Mouse (Mus musculus) cerebellum, adult 2 months (tissue): ENCODE data around the gene 5330417C22Rik. TPM values are rescaled to one million over a fixed set of nuclear protein-coding genes. Genes with fewer than 3 reads are reported as not detected.

Experiments used
- DNase-seq, 2 experiments: peaks; one replicate each; pipeline ENCODE4 v3.0.0; 2021
- H3K27ac ChIP-seq: fragments of 200-500 bp; 2 replicates; pipeline ENCODE4 v1.5.1; 2012; ENCODE audit warnings: low read length, control low read depth, inconsistent platforms; ENCODE audit not compliant: insufficient read depth
- H3K27me3 ChIP-seq: fragments of 200-500 bp; 2 replicates; pipeline ENCODE4 v1.6.1; 2012; ENCODE audit warnings: inconsistent platforms, mild to moderate bottlenecking, low read length, moderate library complexity; ENCODE audit not compliant: control insufficient read depth, insufficient read depth
- H3K4me1 ChIP-seq: fragments of 200-500 bp; 2 replicates; pipeline ENCODE4 v1.6.1; 2011; ENCODE audit warnings: low read length; ENCODE audit not compliant: control insufficient read depth, insufficient read depth
- H3K4me3 ChIP-seq: fragments of 200-500 bp; replicated peaks from 2 replicates; pipeline ENCODE3; 2011; ENCODE audit warnings: mild to moderate bottlenecking, low read depth, low read length, control low read depth; ENCODE audit not compliant: insufficient read depth
- CTCF ChIP-seq: fragments of 200-500 bp; IDR thresholded peaks from 2 replicates; pipeline ENCODE4 v1.5.1; 2011; ENCODE audit warnings: low read depth, mild to moderate bottlenecking, control low read depth, low read length, moderate library complexity, borderline replicate concordance; ENCODE audit not compliant: insufficient read depth
- POLR2A ChIP-seq: fragments of 200-500 bp; IDR thresholded peaks from 2 replicates; pipeline ENCODE4 v1.6.1; 2011; ENCODE audit warnings: low read length, control low read depth, borderline replicate concordance; ENCODE audit not compliant: insufficient read depth
- WGBS: fragments of 180-500 bp; shearing (Covaris S2); methylation state at CpG from one replicate; pipeline ENCODE4 v1.1.7; 2018; 5-methylcytosine and 5-hydroxymethylcytosine counted together
- polyA plus RNA-seq: library from polyadenylated mRNA; depleted of rRNA; stranded (reverse); fragments of >200 nt; gene quantifications from 2 replicates; pipeline ENCODE4 v1.2.3, GENCODE M21; 2012

Gene 5330417C22Rik
- polyA plus RNA-seq, 1 experiment: 5.4 TPM

DNA sequence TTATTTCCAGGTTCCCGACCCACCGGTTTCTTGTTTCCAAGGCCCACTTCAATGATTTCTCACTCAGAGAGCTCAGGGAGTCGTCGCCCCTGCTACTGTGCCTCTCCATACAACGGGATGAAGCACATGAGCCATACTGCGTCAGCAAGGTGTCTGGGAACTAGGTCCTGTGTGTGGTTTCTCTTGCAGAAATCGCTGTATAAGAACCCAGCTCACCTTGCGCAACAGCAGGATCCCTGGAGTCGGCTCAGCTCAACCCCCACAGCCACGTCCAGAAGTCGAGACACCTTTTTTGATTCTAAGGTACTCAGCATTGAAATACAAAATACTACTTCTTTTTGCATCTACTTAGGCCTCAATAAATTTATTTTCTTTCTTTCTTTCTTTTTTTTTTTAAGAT, 6.0 kb upstream of the 5330417C22Rik start:
- Histone ChIP-seq H3K27me3 (no peaks in the 10 kb centered on the region), H3K4me3 (no peak overlapping the region), H3K4me1 (no peaks in the 10 kb centered on the region), H3K27ac (no peak overlapping the region)
- no peak for DNase-seq
- WGBS: 84% methylated on average over 11 of the region's 11 CpGs
- TF ChIP-seq CTCF (no peak), POLR2A (no peak)

DNA sequence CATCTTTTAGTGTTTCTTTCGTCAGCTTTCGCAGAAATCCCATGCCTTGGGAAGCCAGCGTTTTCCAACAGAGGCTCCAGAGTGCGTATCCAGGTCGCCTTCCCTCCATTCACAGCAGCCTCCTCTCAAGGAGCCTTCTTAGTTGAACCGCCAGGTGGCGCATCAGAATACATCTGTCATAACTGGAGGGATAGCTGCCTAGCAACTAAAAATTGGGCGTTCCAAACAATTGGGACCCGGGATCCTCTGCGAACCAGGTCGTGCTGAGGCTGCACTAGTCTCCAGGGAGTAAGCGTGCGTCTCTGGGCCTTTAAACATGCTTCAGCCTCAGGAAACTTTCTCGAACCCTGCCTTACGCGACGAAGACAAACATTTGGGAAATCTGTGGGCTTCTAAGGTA, 967 bp upstream of the 5330417C22Rik start:
- peak; percentile 82 to 86 for DNase-seq
- Histone ChIP-seq H3K4me1 (no peaks in the 10 kb centered on the region), H3K27ac (no peak overlapping the region), H3K4me3 (peak overlapping the region; percentile 32), H3K27me3 (no peaks in the 10 kb centered on the region)
- 3% methylated on average over 17 of the region's 17 CpGs for WGBS
- TF ChIP-seq POLR2A (no peak), CTCF (peak; percentile 73)

DNA sequence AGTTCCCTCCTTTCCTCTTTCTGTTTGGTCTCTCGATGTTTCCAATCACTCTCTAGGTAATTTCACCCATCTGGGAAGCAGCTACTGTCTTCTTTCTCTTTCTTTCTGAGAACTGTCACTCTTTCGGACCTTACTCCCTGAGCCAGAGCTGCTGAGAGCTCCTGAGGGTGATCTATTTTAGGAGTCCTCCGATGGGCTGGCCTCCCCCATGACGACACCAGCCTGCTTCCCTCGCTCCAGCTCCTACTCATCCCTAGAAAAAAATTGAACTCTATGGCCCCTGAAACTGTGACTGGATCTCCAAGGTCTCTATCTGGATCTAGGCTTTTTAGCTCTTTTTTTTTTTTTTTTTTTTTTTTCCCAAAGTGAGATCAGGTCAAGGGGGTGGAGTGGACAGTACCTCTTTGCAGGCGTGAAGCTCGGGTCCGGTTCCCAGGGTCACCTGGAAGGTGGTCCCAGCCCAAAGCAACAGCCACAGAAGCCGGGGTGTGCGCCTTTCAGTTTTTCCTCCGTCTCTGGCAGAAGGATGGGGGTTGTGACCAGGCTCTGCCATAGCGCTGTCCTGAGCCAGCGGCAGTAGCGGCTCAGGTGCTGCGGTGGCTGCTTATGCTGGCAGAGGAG, 330 bp downstream of the 5330417C22Rik start:
- no peak overlapping the region for H3K27ac ChIP-seq
- TF ChIP-seq CTCF: no peak
- TF ChIP-seq POLR2A: no peak
- 8% methylated on average over 15 of the region's 15 CpGs for WGBS
- no peaks in the 10 kb centered on the region for H3K27me3 ChIP-seq
- DNase-seq: no peak
- H3K4me3 ChIP-seq: peak overlapping the region; percentile 63
- H3K4me1 ChIP-seq: no peaks in the 10 kb centered on the region

DNA sequence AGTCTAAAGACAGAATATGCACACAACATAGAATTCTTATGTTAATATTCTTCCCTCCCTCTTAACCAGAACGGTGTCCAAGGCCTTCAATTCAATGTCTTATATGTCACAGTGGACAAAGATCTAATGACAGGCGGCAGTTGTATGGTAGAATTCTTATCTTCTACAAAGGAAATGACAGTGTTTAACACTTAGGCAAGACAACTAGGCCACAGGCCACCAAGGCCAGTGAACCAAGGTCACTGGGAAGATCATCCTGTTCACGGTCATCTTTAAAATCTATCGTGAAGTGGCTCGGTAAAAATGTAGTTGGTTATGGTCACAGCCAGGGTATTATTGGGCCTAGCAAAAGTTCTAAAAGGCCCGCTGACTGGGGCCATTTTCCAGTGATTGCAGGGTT, 2.4 kb downstream of the 5330417C22Rik start, which contains the start of gene 1700013F07Rik:
Gene 1700013F07Rik (plus strand): TSS at position 200 of the 400 bp plus-strand sequence.
- Histone ChIP-seq H3K4me3 (no peak within 1 kb of the TSS), H3K27me3 (no peaks in the 10 kb centered on the region), H3K27ac (no peak within 1 kb of the TSS), H3K4me1 (no peaks in the 10 kb centered on the region)
- TF ChIP-seq POLR2A (no peak), CTCF (no peak)
- whole genome bisulfite sequencing: 98% methylated on average over 6 of the region's 6 CpGs
- DNase-seq: no peak

DNA sequence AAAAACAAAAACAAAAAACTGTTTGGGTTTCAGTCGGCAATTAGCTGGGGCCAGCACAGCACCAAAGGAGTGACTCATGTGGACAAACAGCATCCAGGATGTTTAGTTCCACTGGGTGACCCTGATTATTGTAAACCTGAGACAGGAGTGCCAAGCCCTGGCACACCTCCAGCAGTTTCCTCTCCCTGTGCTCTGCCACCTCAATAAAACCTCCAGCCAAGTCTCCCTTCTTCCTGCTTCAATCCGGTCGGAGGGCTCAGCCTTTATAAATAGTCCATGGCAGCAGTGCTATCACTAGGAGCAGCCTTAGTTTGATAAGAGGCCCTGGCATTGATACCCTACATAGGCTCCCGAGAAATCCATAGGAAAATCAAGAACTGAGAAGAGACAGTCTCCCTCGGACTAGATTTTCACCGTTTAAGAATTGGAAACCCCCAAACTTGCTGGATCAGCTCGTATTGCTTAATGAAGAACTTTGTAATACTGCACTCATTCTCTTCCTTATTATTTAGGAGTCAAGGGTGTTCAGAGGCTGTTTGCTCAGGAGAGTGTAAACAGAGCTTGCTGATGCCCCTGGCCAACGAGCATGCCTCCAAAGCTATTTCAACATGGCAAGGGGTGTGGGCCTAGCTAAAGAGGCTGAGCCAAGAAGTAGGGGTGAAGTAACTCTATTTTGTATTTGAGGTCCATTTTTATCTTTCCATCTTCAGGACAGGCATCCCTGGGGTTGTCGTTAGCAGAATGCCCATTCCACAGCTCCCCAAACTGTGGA, 3.0 kb downstream of the 5330417C22Rik start:
- Histone ChIP-seq H3K4me1 (no peaks in the 10 kb centered on the region), H3K27me3 (no peaks in the 10 kb centered on the region), H3K4me3 (no peak overlapping the region), H3K27ac (no peak overlapping the region)
- DNase-seq: no peak
- TF ChIP-seq CTCF: no peak
- no peak for TF ChIP-seq POLR2A
- whole genome bisulfite sequencing: 56% methylated on average over 9 of the region's 9 CpGs

DNA sequence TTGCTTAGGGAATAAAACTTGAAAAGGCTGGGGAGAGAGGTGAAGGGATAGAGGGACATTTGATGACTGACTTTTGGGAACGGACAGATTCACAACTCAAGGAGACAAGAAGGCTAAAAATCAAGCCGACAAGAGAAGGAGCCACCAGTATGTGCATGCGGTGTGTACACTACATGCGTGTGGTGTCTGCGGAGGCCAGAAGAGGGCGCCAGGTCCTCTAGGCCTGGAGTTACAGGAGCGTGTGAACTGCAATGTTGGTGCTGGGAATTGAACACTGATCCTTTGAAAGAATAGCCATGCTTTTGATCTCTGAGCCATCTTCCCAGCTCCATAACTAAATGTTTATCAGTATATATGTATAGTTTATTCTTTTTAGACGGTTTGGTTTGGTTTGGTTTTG, 7.8 kb downstream of the 5330417C22Rik start:
- no peaks in the 10 kb centered on the region for H3K27me3 ChIP-seq
- no peak overlapping the region for H3K4me3 ChIP-seq
- 93% methylated on average over 8 of the region's 8 CpGs for WGBS
- no peak overlapping the region for H3K27ac ChIP-seq
- TF ChIP-seq CTCF (no peak), POLR2A (no peak)
- DNase-seq: no peak
- H3K4me1 ChIP-seq: no peaks in the 10 kb centered on the region

DNA sequence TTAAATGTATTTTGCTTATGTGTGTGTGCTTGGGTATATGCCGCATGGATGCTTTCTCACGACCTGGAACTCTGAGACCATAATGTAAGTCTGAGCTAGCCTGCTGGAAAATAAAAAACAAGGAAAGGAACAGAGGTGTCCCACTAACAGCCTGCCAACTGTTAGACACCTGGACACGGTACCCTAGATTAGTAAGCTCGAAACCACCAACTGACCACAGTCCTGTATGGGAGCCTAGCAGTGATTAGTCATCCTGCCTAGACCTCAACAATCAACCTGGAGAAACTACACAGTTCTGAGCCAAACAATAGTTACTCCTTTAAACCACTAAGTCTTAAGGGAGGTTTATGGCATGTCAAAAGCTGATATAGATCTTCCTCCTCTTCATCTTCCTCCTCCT, 12.9 kb downstream of the 5330417C22Rik start:
- WGBS: 94% methylated on average over 4 of the region's 4 CpGs
- H3K27me3 ChIP-seq: no peaks in the 10 kb centered on the region; the same call in 1 of the 2 replicates
- no peak overlapping the region for H3K4me3 ChIP-seq
- no peak overlapping the region for H3K27ac ChIP-seq
- no peaks in the 10 kb centered on the region for H3K4me1 ChIP-seq
- TF ChIP-seq CTCF (no peak), POLR2A (no peak)
- DNase-seq: no peak

DNA sequence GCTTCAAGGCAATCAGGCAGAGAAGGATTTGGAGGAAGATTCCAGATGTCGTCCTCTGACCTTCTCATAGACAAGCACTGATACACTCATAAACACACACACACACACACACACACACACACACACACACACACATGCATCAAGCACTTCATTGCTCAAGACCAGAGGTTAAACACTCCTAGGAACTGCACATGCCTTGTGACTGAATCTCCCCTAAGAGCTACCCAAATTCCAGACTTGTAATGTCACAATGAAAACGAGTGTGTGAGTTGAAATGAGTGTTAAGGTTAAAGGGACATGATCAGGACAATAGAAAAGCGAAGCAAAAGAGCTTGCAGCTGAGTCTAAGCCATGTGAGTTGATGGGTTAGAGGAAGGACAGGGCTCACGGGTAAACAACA, 18.1 kb downstream of the 5330417C22Rik start:
- DNase-seq: no peak
- no peak overlapping the region for H3K4me3 ChIP-seq
- H3K27ac ChIP-seq: no peak overlapping the region
- WGBS: 64% methylated on average over 4 of the region's 4 CpGs
- H3K27me3 ChIP-seq: no peaks in the 10 kb centered on the region; the same call in 1 of the 2 replicates
- no peak for TF ChIP-seq POLR2A
- TF ChIP-seq CTCF: no peak
- H3K4me1 ChIP-seq: no peaks in the 10 kb centered on the region

DNA sequence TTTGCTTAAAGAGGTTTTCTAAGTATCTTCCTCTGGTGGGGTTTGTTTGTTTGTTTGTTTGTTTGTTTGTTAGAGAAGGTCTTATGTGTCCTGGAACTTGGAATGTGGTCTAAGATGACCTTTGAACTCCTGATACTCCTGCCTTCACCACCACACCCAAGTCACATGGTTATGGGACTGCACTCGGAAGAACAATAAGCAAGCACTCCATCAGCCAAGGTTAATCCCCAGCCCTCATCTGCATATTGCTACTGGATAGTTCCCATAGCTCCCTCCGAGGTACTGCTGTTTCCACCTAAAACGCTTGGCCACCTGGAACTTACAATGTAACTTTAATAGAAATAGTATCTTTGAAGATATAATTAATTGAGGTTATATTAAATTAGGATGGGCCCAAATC, 22.9 kb downstream of the 5330417C22Rik start:
- TF ChIP-seq POLR2A (no peak), CTCF (no peak)
- H3K4me3 ChIP-seq: no peak overlapping the region
- H3K4me1 ChIP-seq: 0 out of 2 replicates have a peak, but pooled peaks cover 2% of the 10 kb centered on the region
- 85% methylated on average over 3 of the region's 3 CpGs for WGBS
- no peak overlapping the region for H3K27ac ChIP-seq
- DNase-seq: no peak
- H3K27me3 ChIP-seq: no peaks in the 10 kb centered on the region; the same call in 1 of the 2 replicates
